7 mouse cellular contexts compared by ENCODE assay signal in genomic region chr7:70354606-70355356, GRCm38 (mm10). TPM values are rescaled to one million over a fixed set of nuclear protein-coding genes. Genes with fewer than 3 reads are reported as not detected.
DNase-seq lines count a peak whose midpoint lies in the region; ATAC-seq lines count a peak whose summit lies in the region.

No protein-coding gene starts in this region.

- peaks cover 29% of the 10 kb centered on the region for H3K36me3 ChIP-seq in hindbrain, embryonic 12.5 days
- 0 out of 2 replicates have a peak, but pooled peaks cover 6% of the 10 kb centered on the region for H3K36me3 ChIP-seq in liver, embryonic 13.5 days

- peak; percentile 20; the same call in 1 of the 2 replicates for ATAC-seq in hindbrain, embryonic 12.5 days (ENCODE audit: low FRiP score)
- ATAC-seq in liver, embryonic 13.5 days (ENCODE audit: low read depth) = no peak

- H3K27me3 ChIP-seq in hindbrain, embryonic 12.5 days = peaks cover 8% of the 10 kb centered on the region; the same call in 1 of the 2 replicates
- peaks cover 78% of the 10 kb centered on the region for H3K27me3 ChIP-seq in liver, embryonic 13.5 days

- peak overlapping the region; percentile 79 for H3K4me2 ChIP-seq in hindbrain, embryonic 12.5 days (replicated peaks)
- peak overlapping the region; percentile 57 for H3K4me2 ChIP-seq in liver, embryonic 13.5 days

- H3K9ac ChIP-seq in hindbrain, embryonic 12.5 days = peak overlapping the region; percentile 99
- peak overlapping the region; percentile 59 for H3K9ac ChIP-seq in liver, embryonic 13.5 days

- intact Hi-C loops in left cerebral cortex, postnatal 4 days (cut with DNase I) = no loop called here
- intact Hi-C loops in left cerebral cortex, postnatal 10 days (cut with DNase I) = no loop called here

- H3K4me1 ChIP-seq in brown adipose tissue, adult 24 weeks (ENCODE audit: control insufficient read depth, insufficient read depth, insufficient read length, low read length) = peaks cover 20% of the 10 kb centered on the region
- peaks cover 30% of the 10 kb centered on the region for H3K4me1 ChIP-seq in hindbrain, embryonic 12.5 days
- peaks cover 12% of the 10 kb centered on the region for H3K4me1 ChIP-seq in liver, embryonic 13.5 days (replicated peaks)

- no peaks in the 10 kb centered on the region for H3K9me3 ChIP-seq in hindbrain, embryonic 12.5 days (replicated peaks)
- H3K9me3 ChIP-seq in liver, embryonic 13.5 days (replicated peaks) = no peaks in the 10 kb centered on the region

- WGBS in hindbrain, embryonic 12.5 days = 7% methylated on average over 13 of the region's 14 CpGs
- WGBS in liver, embryonic 13.5 days (ENCODE audit: insufficient replicate concordance) = 10% methylated on average over 14 of the region's 14 CpGs

- peak overlapping the region; percentile 51 for H3K27ac ChIP-seq in brown adipose tissue, adult 24 weeks (replicated peaks; ENCODE audit: low read depth, low read length)
- peak overlapping the region; percentile 100 for H3K27ac ChIP-seq in hindbrain, embryonic 12.5 days
- H3K27ac ChIP-seq in liver, embryonic 13.5 days = peak overlapping the region; percentile 23

- H3K4me3 ChIP-seq in brown adipose tissue, adult 24 weeks (ENCODE audit: insufficient read depth, low read depth, low read length) = peak overlapping the region; percentile 40
- peak overlapping the region; percentile 92 for H3K4me3 ChIP-seq in hindbrain, embryonic 12.5 days
- H3K4me3 ChIP-seq in liver, embryonic 13.5 days (replicated peaks) = peak overlapping the region; percentile 62

- peak; percentile 47 for DNase-seq in Muller cell, postnatal 12 days (ENCODE audit: inconsistent ontology term)
- DNase-seq in liver, embryonic 13.5 days = no peak
- DNase-seq in thymus, postnatal 25 days = no peak
- no peak for DNase-seq in left cerebral cortex, postnatal 4 days
- no peak for DNase-seq in left cerebral cortex, postnatal 10 days (ENCODE audit: extremely low spot score in 1 of 2, low spot score in 2 of 2)

RNA-seq across cellular contexts. Expression of gene Nr2f2, which starts 11.8 kb away (rescaled TPM):
- 10.5 and 14.5 TPM in 2 replicates for polyA plus RNA-seq in brown adipose tissue, adult 24 weeks (2012; ENCODE audit: insufficient read depth, insufficient read length, missing spikeins)
- 133 and 146 TPM in 2 replicates for polyA plus RNA-seq in hindbrain, embryonic 12.5 days (2016; fragmentation: Nextera tagmentation; extraction: Ambion mirVana)
- 10.2 and 11.9 TPM in 2 replicates for polyA plus RNA-seq in liver, embryonic 13.5 days (2015; fragmentation: Nextera tagmentation; extraction: Ambion mirVana)
- 10 to 100 TPM; 68.7 to 96.1 TPM for total RNA-seq in left cerebral cortex, postnatal 4 days (2021)
- 10 to 100 TPM; 45.7 to 55.9 TPM for total RNA-seq in left cerebral cortex, postnatal 10 days (2021)

Comparison
In these comparisons a context has a peak if more than half of its experiments do, and no peak if none do; other contexts are left out.
1. H3K27ac ChIP-seq: peak in every context shown above with its lines; median percentile 100 in hindbrain, embryonic 12.5 days; 51 in brown adipose tissue, adult 24 weeks; 23 in liver, embryonic 13.5 days.
2. H3K4me3 ChIP-seq: peak in every context shown above with its lines; median percentile 92 in hindbrain, embryonic 12.5 days; 62 in liver, embryonic 13.5 days; 40 in brown adipose tissue, adult 24 weeks.